In the genomic region with DNA sequence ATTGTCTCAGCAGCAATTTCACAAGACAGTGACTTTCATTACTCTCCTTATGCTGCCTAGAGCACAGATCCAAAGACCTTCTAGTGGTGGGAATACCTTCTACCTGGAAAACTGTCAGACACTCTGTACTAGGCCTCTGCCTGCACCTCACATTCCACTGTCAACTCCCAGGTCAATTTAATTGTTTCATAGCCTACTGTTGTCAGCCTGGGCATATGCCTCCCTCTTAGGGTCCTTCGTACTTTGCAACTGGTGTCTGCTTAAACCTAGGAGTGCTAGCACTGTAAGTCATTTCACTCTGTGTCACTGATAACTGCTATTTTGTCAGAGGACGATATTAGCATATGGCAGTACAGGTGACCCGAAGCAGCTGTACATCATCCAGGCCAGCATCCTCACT, we compare ENCODE assay signal across 14 mouse cellular contexts. TPM values are rescaled to one million over a fixed set of nuclear protein-coding genes. Genes with fewer than 3 reads are reported as not detected.
"Had no signal": no experiment of that assay in that cellular context is flagged by ENCODE, and none has a peak within 500 bp of the region (broad histone marks: within the 10 kb centered on the region; RNA-seq: fewer than 3 reads in every experiment).

No protein-coding gene starts in this region.

RNA-seq across cellular contexts. Expression of gene Gm9732, which starts 5.6 kb away (rescaled TPM):
- total RNA-seq: common myeloid progenitor, adult 5-6 weeks; forebrain, postnatal 0 days; gastrocnemius, adult 18-20 months; gastrocnemius, adult 2 months; gastrocnemius, adult 8-10 months; gastrocnemius, postnatal 10 days; gastrocnemius, postnatal 14 days; gastrocnemius, postnatal 25 days; gastrocnemius, postnatal 36 days; gastrocnemius, postnatal 4 days; granulocyte monocyte progenitor cell, adult 5-6 weeks; heart, adult 18-20 months; heart, adult 2 months; heart, adult 8-10 months had no signal

RNA-seq across cellular contexts. Expression of gene Gm8126, which starts 10.8 kb away (rescaled TPM):
- total RNA-seq: common myeloid progenitor, adult 5-6 weeks; forebrain, postnatal 0 days; gastrocnemius, adult 18-20 months; gastrocnemius, adult 2 months; gastrocnemius, adult 8-10 months; gastrocnemius, postnatal 10 days; gastrocnemius, postnatal 14 days; gastrocnemius, postnatal 25 days; gastrocnemius, postnatal 36 days; gastrocnemius, postnatal 4 days; granulocyte monocyte progenitor cell, adult 5-6 weeks; heart, adult 18-20 months; heart, adult 2 months; heart, adult 8-10 months had no signal

RNA-seq across cellular contexts. Expression of gene Gm8127, which starts 24.4 kb away (rescaled TPM):
- total RNA-seq: common myeloid progenitor, adult 5-6 weeks; forebrain, postnatal 0 days; gastrocnemius, adult 18-20 months; gastrocnemius, adult 2 months; gastrocnemius, adult 8-10 months; gastrocnemius, postnatal 10 days; gastrocnemius, postnatal 14 days; gastrocnemius, postnatal 25 days; gastrocnemius, postnatal 36 days; gastrocnemius, postnatal 4 days; granulocyte monocyte progenitor cell, adult 5-6 weeks; heart, adult 18-20 months; heart, adult 2 months; heart, adult 8-10 months had no signal

RNA-seq across cellular contexts. Expression of gene Gm8122, which starts 34.1 kb away (rescaled TPM):
- total RNA-seq: common myeloid progenitor, adult 5-6 weeks; forebrain, postnatal 0 days; gastrocnemius, adult 18-20 months; gastrocnemius, adult 2 months; gastrocnemius, adult 8-10 months; gastrocnemius, postnatal 10 days; gastrocnemius, postnatal 14 days; gastrocnemius, postnatal 25 days; gastrocnemius, postnatal 36 days; gastrocnemius, postnatal 4 days; granulocyte monocyte progenitor cell, adult 5-6 weeks; heart, adult 18-20 months; heart, adult 2 months; heart, adult 8-10 months had no signal
